Mouse (Mus musculus) bone marrow macrophage, adult 2 months (primary cell): ENCODE data around the gene Slc39a11.

Source experiments
- CTCF ChIP-seq: IDR thresholded peaks from 2 replicates; pipeline ENCODE4 v1.5.1; 2012; ENCODE audit warnings: low read depth, mild to moderate bottlenecking, low read length, moderate library complexity
- POLR2A ChIP-seq: IDR thresholded peaks from 2 replicates; pipeline ENCODE4 v1.6.1; 2012; ENCODE audit warnings: mild to moderate bottlenecking, low read depth, low read length, borderline replicate concordance

GRCm38 (mm10) chr11:113303204-113303603 lies 346.7 kb downstream of the Slc39a11 start:
- TF ChIP-seq CTCF (no peak), POLR2A (no peak)
